Mouse (Mus musculus) cerebellum, postnatal 10 days (tissue): ENCODE data around the gene Syt12.
A peak's percentile ranks its signal among the peaks of the same experiment; 100 is the strongest.

Source experiments
- DNase-seq, 2 experiments: peaks; one replicate each; pipeline ENCODE4 v3.0.0; 2021; ENCODE audit warnings: mixed read lengths in 2 of 2

Gene Syt12

DNA sequence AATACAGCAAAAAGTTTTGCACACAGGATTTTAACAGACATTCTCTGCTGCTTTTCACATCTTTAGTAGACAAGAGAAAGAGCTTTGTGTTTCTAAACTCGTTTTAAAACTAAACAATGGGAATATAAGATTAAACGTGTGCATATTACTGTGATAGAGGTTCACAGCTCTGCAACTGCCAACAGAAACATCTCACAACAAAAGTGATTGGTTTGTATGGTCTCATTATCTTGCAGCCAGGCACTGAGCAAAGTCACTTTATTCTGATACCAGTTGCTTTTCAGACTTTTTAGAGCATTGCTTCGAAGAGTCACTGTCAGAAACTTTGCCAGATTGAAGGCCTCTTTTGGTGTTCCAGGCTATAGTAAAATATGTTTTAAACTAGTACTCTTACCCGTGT lies 78.3 kb downstream of the Syt12 start:
- DNase-seq, result no peak

DNA sequence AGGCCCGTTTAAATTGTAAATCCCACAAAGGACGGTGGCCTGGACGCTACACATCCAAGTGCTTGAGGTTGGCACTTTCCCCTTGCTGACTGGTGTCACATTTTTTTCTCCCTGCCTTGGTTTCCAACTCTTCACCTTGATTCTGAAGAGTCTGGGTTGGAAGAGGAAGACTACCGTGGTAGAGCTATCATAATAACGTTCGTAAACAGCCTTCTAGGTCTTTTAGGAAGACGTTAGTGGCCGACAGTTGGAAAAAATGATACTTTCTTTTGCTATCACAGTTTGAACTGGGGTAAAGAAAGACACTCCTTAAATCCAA lies 78.7 kb downstream of the Syt12 start:
- DNase-seq, result no peak

DNA sequence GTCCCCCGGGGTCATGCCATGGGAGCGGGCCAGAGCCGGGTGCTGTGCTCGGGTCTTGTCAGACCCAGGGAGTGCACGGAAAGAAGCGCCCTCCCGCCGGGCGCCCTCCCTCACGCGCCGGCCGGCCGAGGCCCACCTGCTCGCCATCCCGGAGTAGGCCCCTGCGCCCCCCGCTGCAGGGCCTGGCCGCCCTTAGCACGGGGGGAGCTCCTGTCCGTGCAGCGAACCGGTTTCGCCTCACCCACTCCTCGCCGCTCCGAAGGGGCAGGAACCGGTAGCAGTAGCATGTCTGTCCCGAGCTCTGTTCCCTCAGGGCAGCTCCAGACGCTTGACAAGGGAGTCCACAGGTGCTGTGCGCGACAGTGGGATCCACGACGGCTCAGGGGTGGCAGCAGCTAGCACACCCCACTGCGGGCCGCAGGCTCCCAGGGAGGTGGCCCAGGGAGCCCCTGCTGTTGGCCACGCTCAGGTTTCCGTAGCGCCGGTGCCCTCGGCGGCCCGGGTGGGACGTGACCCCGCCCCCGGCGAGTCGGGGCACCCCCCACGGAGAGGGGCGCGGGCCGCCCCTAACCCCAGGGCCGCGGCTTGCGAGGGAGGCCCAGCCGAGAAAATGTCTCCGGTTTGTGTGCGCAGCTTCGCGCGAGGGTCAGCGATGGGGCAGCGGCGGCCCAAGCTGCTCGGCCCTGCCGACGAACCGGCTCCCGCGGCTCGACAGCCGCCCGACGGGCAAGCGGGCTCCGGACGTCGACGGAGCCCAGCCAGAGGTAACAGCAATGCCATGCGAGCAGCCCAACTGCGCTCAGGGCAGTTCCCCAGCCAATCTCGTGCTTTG lies 79.2 kb downstream of the Syt12 start, which contains the start of gene Kdm2a:
Gene Kdm2a, minus strand, starts transcription at position 488 of the 832 bp plus-strand sequence.
- DNase-seq, result peak in 1 of 2 experiments; percentile 60

DNA sequence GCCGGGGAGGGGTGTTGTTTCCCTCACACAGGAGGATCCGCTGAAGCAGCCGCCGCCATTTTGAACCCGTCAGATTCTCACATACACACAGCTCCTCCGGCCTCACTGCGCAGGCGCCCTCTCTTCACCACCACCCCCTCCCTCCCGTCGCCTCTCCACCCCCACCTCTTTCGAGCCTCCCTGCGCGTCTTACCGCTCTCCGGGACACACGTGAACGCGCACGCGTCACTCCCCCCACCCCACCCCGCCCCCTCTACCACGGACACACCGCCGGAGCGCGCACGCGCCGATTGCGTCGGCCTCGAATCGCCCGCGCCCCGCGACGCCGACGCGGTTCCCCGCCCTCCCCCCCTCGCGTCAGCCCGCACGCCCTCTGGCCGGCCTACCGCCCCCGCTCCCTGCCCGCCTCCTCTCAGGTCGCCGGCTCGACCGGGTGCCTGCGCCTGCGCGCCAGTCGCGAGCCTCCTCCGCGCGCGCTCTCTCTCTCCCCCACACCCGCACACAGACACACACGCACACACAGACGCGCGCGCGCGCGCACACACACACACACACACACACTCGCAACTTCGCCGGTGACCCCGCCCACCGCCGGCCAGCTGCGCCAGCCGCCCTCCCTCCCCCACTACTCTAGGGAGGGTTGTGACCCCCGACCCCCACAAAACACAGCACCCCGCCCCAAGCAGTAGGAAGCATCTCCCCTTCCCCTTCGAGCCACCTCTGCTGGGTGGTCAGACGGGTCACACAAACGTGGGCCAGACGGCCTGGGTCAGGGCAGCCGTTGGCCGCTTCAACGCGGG lies 80.0 kb downstream of the Syt12 start:
- DNase-seq, result peak; percentile 98 to 99

DNA sequence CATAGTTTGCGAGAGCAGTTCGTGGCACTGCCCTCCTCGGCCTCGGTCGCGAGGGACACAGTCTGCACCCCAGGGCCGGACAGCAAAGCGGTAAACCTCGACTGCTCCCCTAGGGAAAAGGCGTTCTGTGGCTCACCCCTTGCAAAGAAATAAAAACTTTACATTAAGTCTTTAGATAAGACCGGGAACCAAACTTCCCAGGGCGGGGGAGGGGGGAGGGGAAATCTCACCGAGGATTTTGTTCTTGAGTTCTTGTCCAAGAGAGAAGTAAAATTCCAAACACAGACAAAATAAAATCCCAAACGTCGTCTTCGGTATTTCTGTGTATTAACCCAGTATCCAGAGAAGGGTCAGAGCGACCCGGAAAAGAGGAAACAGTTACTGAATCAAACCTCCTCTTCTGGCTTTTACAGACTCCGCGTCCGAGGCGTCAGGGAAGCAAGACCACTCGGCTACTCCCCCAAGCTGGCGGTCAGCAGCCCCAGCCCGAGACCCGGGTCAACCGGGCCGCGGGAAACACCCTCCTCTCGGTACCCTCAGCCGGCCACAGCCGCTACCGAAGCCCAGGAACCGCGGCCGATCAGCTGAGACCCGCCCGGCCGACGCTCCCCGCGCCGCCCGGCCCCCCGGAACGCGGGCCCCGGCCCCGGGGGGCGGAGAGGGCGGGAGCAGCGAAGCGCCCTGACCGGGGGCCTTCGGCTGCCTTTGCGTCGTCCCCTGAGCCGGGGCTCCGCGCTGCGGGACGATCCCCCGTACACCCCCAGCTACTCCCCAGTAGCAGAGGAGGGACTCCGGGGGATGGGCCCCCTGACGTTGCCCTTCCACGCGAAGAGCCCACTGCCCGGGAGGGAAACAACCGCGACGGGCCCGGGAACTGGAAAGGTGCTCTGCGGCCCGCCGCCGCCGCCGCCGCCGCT lies 80.9 kb downstream of the Syt12 start:
- DNase-seq, result peak; percentile 59 to 67
